Mouse (Mus musculus): ENCODE data around the gene Vps16. TPM values are rescaled to one million over a fixed set of nuclear protein-coding genes. Genes with fewer than 3 reads are reported as not detected.

The Vps16 gene
- polyA plus RNA-seq (2012; ENCODE audit: low replicate concordance) = 14.7 and 20.6 TPM in 2 replicates

GRCm38 (mm10) chr2:130424126-130424853 is at the start of gene Vps16, which contains the start of gene Pced1a:
Vps16 (plus strand) TSS chr2:130424339.
Pced1a (minus strand) TSS chr2:130424701.

GRCm38 (mm10) chr2:130397186-130397985 is 26.8 kb upstream of the Vps16 start, which contains the start of gene Cpxm1:
Cpxm1 (minus strand) TSS chr2:130397574.

GRCm38 (mm10) chr2:130404939-130405338 is 19.2 kb upstream of the Vps16 start, which contains the start of the genes Gm28372 and 1700020A23Rik:
Gm28372 (plus strand) TSS chr2:130405239.
1700020A23Rik (plus strand) TSS chr2:130405259.

GRCm38 (mm10) chr2:130406178-130406577 is 18.0 kb upstream of the Vps16 start, which contains the start of gene Tmem239:
Tmem239 (plus strand) TSS chr2:130406478.

GRCm38 (mm10) chr2:130449794-130450433 is 25.8 kb downstream of the Vps16 start, which contains the start of gene Ptpra:
Ptpra (plus strand) TSS chr2:130450278.

Other genes starting within 250 kb of the Vps16 start
- gene Snrpb, start 244.9 kb upstream of the Vps16 start, polyA plus RNA-seq (2012; ENCODE audit: low replicate concordance) = 226 and 366 TPM in 2 replicates
- gene Tmc2, start 229.1 kb upstream of the Vps16 start, polyA plus RNA-seq (2012; ENCODE audit: low replicate concordance) = not detected in 2 replicates
- 15.9 and 35.4 TPM in 2 replicates for gene Nop56, start 149.9 kb upstream of the Vps16 start, polyA plus RNA-seq (2012; ENCODE audit: low replicate concordance)
- gene Idh3b, start 139.8 kb upstream of the Vps16 start, polyA plus RNA-seq (2012; ENCODE audit: low replicate concordance) = 32.1 and 38.8 TPM in 2 replicates
- 0.04 and 0.15 TPM in 2 replicates for gene Ebf4, start 129.2 kb upstream of the Vps16 start, polyA plus RNA-seq (2012; ENCODE audit: low replicate concordance)
- 0.17 TPM in 2 replicates for gene Cpxm1, start 26.8 kb upstream of the Vps16 start, polyA plus RNA-seq (2012; ENCODE audit: low replicate concordance)
- not detected in 2 replicates for gene Gm28372, start 19.1 kb upstream of the Vps16 start, polyA plus RNA-seq (2012; ENCODE audit: low replicate concordance)
- not detected in 2 replicates for gene 1700020A23Rik, start 19.1 kb upstream of the Vps16 start, polyA plus RNA-seq (2012; ENCODE audit: low replicate concordance)
- not detected in 2 replicates for gene Tmem239, start 17.9 kb upstream of the Vps16 start, polyA plus RNA-seq (2012; ENCODE audit: low replicate concordance)
- gene Pced1a, start 362 bp downstream of the Vps16 start, polyA plus RNA-seq (2012; ENCODE audit: low replicate concordance) = 16.8 and 23.8 TPM in 2 replicates
- gene Ptpra, start 25.9 kb downstream of the Vps16 start, polyA plus RNA-seq (2012; ENCODE audit: low replicate concordance) = 25.3 and 30.2 TPM in 2 replicates
- 80.4 and 167 TPM in 2 replicates for gene Mrps26, start 139.4 kb downstream of the Vps16 start, polyA plus RNA-seq (2012; ENCODE audit: low replicate concordance)
- 0.51 TPM in 1 of 2 replicates, not detected in the other for gene Oxt, start 151.8 kb downstream of the Vps16 start, polyA plus RNA-seq (2012; ENCODE audit: low replicate concordance)
- not detected in 2 replicates for gene Avp, start 158.2 kb downstream of the Vps16 start, polyA plus RNA-seq (2012; ENCODE audit: low replicate concordance)
- gene Fastkd5, start 205.7 kb downstream of the Vps16 start, polyA plus RNA-seq (2012; ENCODE audit: low replicate concordance) = 0.10 and 0.70 TPM in 2 replicates
- gene Ubox5, start 205.7 kb downstream of the Vps16 start, polyA plus RNA-seq (2012; ENCODE audit: low replicate concordance) = 2.0 and 2.2 TPM in 2 replicates
- 3.2 and 4.2 TPM in 2 replicates for gene Lzts3, start 218.5 kb downstream of the Vps16 start, polyA plus RNA-seq (2012; ENCODE audit: low replicate concordance)
- 134 and 149 TPM in 2 replicates for gene Ddrgk1, start 240.3 kb downstream of the Vps16 start, polyA plus RNA-seq (2012; ENCODE audit: low replicate concordance)
- gene Itpa, start 243.3 kb downstream of the Vps16 start, polyA plus RNA-seq (2012; ENCODE audit: low replicate concordance) = 1.5 and 4.1 TPM in 2 replicates